Mouse (Mus musculus): ENCODE results near the gene Slco3a1. TPM values are rescaled to one million over a fixed set of nuclear protein-coding genes. Genes with fewer than 3 reads are reported as not detected.

Gene Slco3a1
- total and polyA plus RNA-seq, 3 experiments, result 0.11 TPM; not detected in 2

DNA sequence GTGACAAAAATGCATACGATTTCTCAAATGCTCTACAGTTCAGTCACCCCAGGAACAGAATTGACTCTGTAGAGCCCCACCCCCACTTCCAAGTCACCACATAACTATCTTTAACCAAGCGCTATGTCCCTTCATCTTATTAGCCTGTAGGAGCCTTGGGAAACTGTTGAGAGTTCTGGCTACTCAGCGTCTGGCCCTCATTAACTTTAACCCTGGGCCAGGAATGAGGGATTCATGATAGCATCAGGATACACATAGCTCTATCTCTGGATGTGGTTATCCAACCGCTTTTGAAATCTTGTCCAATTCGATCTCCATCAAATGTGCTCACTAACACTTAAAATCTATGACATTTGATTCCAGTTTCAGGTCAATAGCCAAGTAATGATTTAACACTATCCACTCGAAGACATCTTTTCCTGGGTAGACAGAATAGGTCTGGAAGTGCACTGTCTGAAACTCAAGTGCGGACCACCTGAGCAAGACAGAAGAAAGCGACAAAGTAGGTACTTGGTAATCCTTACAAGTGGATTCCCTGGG, 1.4 kb downstream of the Slco3a1 start:
- no peak for DNase-seq (ENCODE audit: low spot score)
- Histone ChIP-seq H3K9me3 (replicated peaks) (peaks cover 60% of the 10 kb centered on the region), H3K36me3 (replicated peaks) (no peaks in the 10 kb centered on the region), H3K27me3 (ENCODE audit: insufficient read depth, low read length) (no peaks in the 10 kb centered on the region), H3K4me1 (ENCODE audit: insufficient read depth, low read depth, low read length) (no peaks in the 10 kb centered on the region), H3K4me3 (ENCODE audit: low read depth, low read length) (no peak overlapping the region)
- no peak for TF ChIP-seq CTCF (IDR thresholded peaks at IDR 0.05; ENCODE audit: low read depth, low read length)
- no peak for TF ChIP-seq TAL1 (conservative IDR thresholded peaks at IDR 0.05; ENCODE audit: low read depth, low read length)
- ATAC-seq (ENCODE audit: extremely low read depth, insufficient number of reproducible peaks, low FRiP score, poor library complexity, severe bottlenecking), result no peak

DNA sequence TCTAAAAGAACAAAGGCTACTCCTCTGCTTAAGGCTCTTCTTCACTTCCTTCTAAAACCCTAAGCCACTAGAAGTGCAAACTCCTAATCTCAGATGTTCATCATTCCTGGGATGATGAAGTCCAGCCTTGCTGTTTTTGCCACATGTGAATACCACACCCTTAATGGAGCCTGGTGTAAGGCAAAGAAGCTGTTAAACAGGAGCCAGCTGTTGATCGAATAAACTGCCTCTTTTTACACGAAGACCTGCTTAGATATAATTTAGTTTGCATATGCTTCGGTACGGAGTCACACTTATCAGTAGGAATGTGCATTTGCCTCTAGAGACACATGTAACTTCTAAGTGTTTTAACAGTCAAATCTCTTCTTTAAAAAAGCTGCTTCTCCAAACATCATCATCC, 2.0 kb downstream of the Slco3a1 start:
- ATAC-seq (ENCODE audit: extremely low read depth, insufficient number of reproducible peaks, low FRiP score, poor library complexity, severe bottlenecking), result no peak
- no peak overlapping the region for H3K4me3 ChIP-seq (ENCODE audit: low read depth, low read length)
- H3K4me1 ChIP-seq (ENCODE audit: insufficient read depth, low read depth, low read length), result no peaks in the 10 kb centered on the region
- no peaks in the 10 kb centered on the region for H3K36me3 ChIP-seq (replicated peaks)
- TF ChIP-seq GATA1 (IDR thresholded peaks at IDR 0.05; ENCODE audit: borderline replicate concordance, low read length) (no peak), GATA2 (IDR thresholded peaks at IDR 0.05; ENCODE audit: borderline replicate concordance, low read depth, low read length) (no peak), POLR2AphosphoS5 (IDR thresholded peaks at IDR 0.05; ENCODE audit: insufficient replicate concordance, low read depth, low read length) (no peak), CTCF (IDR thresholded peaks at IDR 0.05; ENCODE audit: low read depth, low read length) (no peak), TAL1 (conservative IDR thresholded peaks at IDR 0.05; ENCODE audit: low read depth, low read length) (no peak)
- peaks cover 66% of the 10 kb centered on the region for H3K9me3 ChIP-seq (replicated peaks)
- H3K27me3 ChIP-seq (ENCODE audit: insufficient read depth, low read length), result no peaks in the 10 kb centered on the region
- DNase-seq (ENCODE audit: low spot score), result no peak

DNA sequence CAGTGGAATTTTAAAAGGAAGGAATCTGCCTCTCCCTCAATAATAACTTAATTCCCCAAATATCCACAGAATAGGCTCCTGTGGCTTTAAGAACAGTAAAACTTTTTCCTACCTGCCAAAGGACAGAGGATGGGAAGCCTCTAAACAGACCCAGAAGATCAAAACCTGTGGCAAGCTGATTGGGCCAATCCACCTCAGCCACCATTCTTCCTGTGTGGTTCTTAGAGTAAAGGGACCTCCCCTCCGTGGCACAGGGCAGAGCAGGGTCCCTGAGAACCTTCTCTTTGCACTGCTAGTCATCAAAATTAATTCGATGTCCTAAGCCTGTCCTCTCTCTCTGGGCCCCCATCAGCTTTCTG, 2.6 kb downstream of the Slco3a1 start:
- H3K27me3 ChIP-seq (ENCODE audit: insufficient read depth, low read length), result no peaks in the 10 kb centered on the region
- TF ChIP-seq GATA2 (IDR thresholded peaks at IDR 0.05; ENCODE audit: borderline replicate concordance, low read depth, low read length) (no peak), POLR2AphosphoS5 (IDR thresholded peaks at IDR 0.05; ENCODE audit: insufficient replicate concordance, low read depth, low read length) (no peak), GATA1 (IDR thresholded peaks at IDR 0.05; ENCODE audit: borderline replicate concordance, low read length) (no peak), TAL1 (conservative IDR thresholded peaks at IDR 0.05; ENCODE audit: low read depth, low read length) (no peak)
- H3K9me3 ChIP-seq (replicated peaks), result peaks cover 68% of the 10 kb centered on the region
- no peaks in the 10 kb centered on the region for H3K4me1 ChIP-seq (ENCODE audit: insufficient read depth, low read depth, low read length)
- H3K36me3 ChIP-seq (replicated peaks), result no peaks in the 10 kb centered on the region
- no peak for ATAC-seq (ENCODE audit: extremely low read depth, insufficient number of reproducible peaks, low FRiP score, poor library complexity, severe bottlenecking)
- no peak for DNase-seq (ENCODE audit: low spot score)
- H3K4me3 ChIP-seq (ENCODE audit: low read depth, low read length), result no peak overlapping the region

DNA sequence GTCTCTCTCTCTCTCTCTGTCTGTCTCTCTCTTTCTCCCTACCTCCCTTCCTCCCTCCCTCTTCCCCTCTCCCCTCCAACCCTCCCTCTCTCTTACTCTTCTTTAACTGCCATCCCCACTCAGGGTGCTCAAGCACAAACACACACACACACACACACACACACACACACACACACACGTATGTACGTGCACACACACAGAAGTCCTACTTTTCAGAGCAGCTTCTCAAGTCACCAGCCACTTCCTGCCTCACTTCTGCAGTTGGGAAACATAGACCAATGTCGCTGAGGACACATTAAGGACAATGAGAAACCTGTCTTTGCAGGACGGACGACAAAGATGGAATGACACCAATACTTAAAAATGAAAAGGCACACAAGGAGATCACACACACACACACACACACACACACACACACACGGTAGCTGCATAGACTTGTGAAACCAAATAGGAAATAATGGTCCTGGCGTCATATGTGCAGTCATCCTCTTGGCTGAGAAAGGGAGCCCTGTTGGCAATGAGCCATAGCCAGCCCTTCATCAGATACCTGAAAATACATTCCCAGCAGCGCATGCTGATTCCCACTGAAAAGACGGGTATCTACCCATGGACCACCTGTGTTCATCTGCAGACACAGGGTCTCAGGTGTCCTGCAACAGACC, 3.1 kb downstream of the Slco3a1 start:
- no peak for ATAC-seq (ENCODE audit: extremely low read depth, insufficient number of reproducible peaks, low FRiP score, poor library complexity, severe bottlenecking)
- no peak overlapping the region for H3K4me3 ChIP-seq (ENCODE audit: low read depth, low read length)

DNA sequence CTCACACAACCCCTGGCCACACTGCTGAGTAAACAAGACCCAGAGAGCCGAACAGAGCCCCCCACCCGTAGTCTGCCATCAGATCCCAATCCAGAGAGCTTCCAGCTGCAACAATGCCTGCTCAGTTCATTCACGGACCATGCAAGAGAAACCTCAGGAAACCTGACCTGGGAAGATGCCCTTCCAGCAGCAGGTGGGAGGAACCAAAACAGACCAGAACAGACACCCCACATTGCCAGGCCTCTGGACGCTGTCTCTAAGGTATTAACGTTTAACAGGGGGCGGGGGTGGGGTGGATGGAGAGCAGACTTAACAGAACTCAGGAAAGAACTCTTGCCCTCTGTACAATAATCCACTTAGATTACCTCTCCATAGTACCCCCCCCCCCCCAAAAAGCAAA, 4.9 kb downstream of the Slco3a1 start:
- no peak overlapping the region for H3K4me3 ChIP-seq (ENCODE audit: low read depth, low read length)
- DNase-seq (ENCODE audit: low spot score), result no peak
- H3K36me3 ChIP-seq (replicated peaks), result no peaks in the 10 kb centered on the region
- H3K4me1 ChIP-seq (ENCODE audit: insufficient read depth, low read depth, low read length), result no peaks in the 10 kb centered on the region
- no peak for ATAC-seq (ENCODE audit: extremely low read depth, insufficient number of reproducible peaks, low FRiP score, poor library complexity, severe bottlenecking)
- TF ChIP-seq TAL1 (conservative IDR thresholded peaks at IDR 0.05; ENCODE audit: low read depth, low read length), result no peak
- no peak for TF ChIP-seq POLR2AphosphoS5 (IDR thresholded peaks at IDR 0.05; ENCODE audit: insufficient replicate concordance, low read depth, low read length)
- TF ChIP-seq GATA2 (IDR thresholded peaks at IDR 0.05; ENCODE audit: borderline replicate concordance, low read depth, low read length), result no peak
- no peak for TF ChIP-seq CTCF (IDR thresholded peaks at IDR 0.05; ENCODE audit: low read depth, low read length)
- no peak for TF ChIP-seq GATA1 (IDR thresholded peaks at IDR 0.05; ENCODE audit: borderline replicate concordance, low read length)
- peaks cover 60% of the 10 kb centered on the region for H3K9me3 ChIP-seq (replicated peaks)
- H3K27me3 ChIP-seq (ENCODE audit: insufficient read depth, low read length), result no peaks in the 10 kb centered on the region

More for the DNA sequence above, 3.1 kb downstream of the Slco3a1 start:
- Histone ChIP-seq H3K36me3 (replicated peaks) (no peaks in the 10 kb centered on the region), H3K9me3 (replicated peaks) (peaks cover 68% of the 10 kb centered on the region), H3K4me1 (ENCODE audit: insufficient read depth, low read depth, low read length) (no peaks in the 10 kb centered on the region), H3K27me3 (ENCODE audit: insufficient read depth, low read length) (no peaks in the 10 kb centered on the region)
- no peak for DNase-seq (ENCODE audit: low spot score)
- no peak for TF ChIP-seq POLR2AphosphoS5 (IDR thresholded peaks at IDR 0.05; ENCODE audit: insufficient replicate concordance, low read depth, low read length)
- TF ChIP-seq GATA1 (IDR thresholded peaks at IDR 0.05; ENCODE audit: borderline replicate concordance, low read length), result no peak
- no peak for TF ChIP-seq GATA2 (IDR thresholded peaks at IDR 0.05; ENCODE audit: borderline replicate concordance, low read depth, low read length)
- TF ChIP-seq CTCF (IDR thresholded peaks at IDR 0.05; ENCODE audit: low read depth, low read length), result no peak
- TF ChIP-seq TAL1 (conservative IDR thresholded peaks at IDR 0.05; ENCODE audit: low read depth, low read length), result no peak

DNA sequence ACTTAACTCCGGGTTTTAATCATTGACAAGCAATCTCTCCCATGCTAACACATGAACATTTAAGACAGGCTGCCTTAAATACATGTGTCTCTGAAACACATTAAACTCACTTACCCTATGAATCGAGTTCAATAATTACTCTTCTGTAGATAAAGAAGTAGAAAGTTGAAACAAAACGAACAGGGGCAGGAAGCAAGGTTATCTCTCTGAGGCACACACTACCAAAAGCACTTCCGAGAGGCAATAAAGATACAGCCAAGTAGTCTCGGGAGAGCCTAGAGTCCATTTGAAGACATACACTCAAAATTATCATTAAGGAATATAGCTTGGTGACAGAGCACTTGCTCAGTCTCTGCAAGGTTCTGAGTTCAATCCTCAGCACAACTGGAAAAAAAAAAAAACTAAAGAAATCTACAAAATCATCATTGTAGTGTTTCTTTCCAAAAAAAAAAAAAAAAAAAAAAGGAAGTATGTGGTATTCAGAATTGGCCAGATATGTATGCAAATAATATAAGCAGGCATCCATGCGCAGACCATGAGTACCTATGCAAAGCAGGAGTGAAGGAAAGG, 5.5 kb downstream of the Slco3a1 start:
- no peaks in the 10 kb centered on the region for H3K27me3 ChIP-seq (ENCODE audit: insufficient read depth, low read length)
- no peak for ATAC-seq (ENCODE audit: extremely low read depth, insufficient number of reproducible peaks, low FRiP score, poor library complexity, severe bottlenecking)
- DNase-seq (ENCODE audit: low spot score), result no peak
- H3K4me1 ChIP-seq (ENCODE audit: insufficient read depth, low read depth, low read length), result no peaks in the 10 kb centered on the region
- TF ChIP-seq CTCF (IDR thresholded peaks at IDR 0.05; ENCODE audit: low read depth, low read length) (no peak), GATA2 (IDR thresholded peaks at IDR 0.05; ENCODE audit: borderline replicate concordance, low read depth, low read length) (no peak), TAL1 (conservative IDR thresholded peaks at IDR 0.05; ENCODE audit: low read depth, low read length) (no peak), GATA1 (IDR thresholded peaks at IDR 0.05; ENCODE audit: borderline replicate concordance, low read length) (no peak), POLR2AphosphoS5 (IDR thresholded peaks at IDR 0.05; ENCODE audit: insufficient replicate concordance, low read depth, low read length) (no peak)
- no peaks in the 10 kb centered on the region for H3K36me3 ChIP-seq (replicated peaks)
- peaks cover 57% of the 10 kb centered on the region for H3K9me3 ChIP-seq (replicated peaks)
- H3K4me3 ChIP-seq (ENCODE audit: low read depth, low read length), result no peak overlapping the region
